Mouse (Mus musculus) c-Kit-positive CD71-negative TER-119-negative erythroid progenitor cells, embryonic 14.5 days (primary cell): ENCODE measurements around the gene Tspan15.

ENCODE experiments used
- DNase-seq: peaks from one replicate; pipeline ENCODE4 v3.0.0-alpha.2; 2013; ENCODE audit warnings: low read depth

The Tspan15 gene

GRCm38 (mm10) chr10:62228126-62228525 is 2.9 kb downstream of the Tspan15 start:
- DNase-seq = no peak

- DNase-seq = no peak
These were observed 5.2 kb downstream of the Tspan15 start for GRCm38 (mm10) chr10:62225839-62226238.

- DNase-seq = no peak
These were observed 6.8 kb downstream of the Tspan15 start for GRCm38 (mm10) chr10:62224231-62224630.

- DNase-seq = no peak
These were observed 8.3 kb downstream of the Tspan15 start for GRCm38 (mm10) chr10:62222777-62223176.

GRCm38 (mm10) chr10:62221647-62222046 is 9.4 kb downstream of the Tspan15 start:
- DNase-seq = no peak

- no peak for DNase-seq
These were observed 10.1 kb downstream of the Tspan15 start for GRCm38 (mm10) chr10:62220732-62221514.

- DNase-seq = no peak
These were observed 12.3 kb downstream of the Tspan15 start for GRCm38 (mm10) chr10:62218789-62219172.

GRCm38 (mm10) chr10:62218044-62218788 is 12.8 kb downstream of the Tspan15 start:
- DNase-seq = no peak

GRCm38 (mm10) chr10:62217196-62217595 is 13.9 kb downstream of the Tspan15 start:
- DNase-seq = no peak

- DNase-seq = no peak
These were observed 14.5 kb downstream of the Tspan15 start for GRCm38 (mm10) chr10:62216595-62216994.

- DNase-seq = no peak
These were observed 15.4 kb downstream of the Tspan15 start for GRCm38 (mm10) chr10:62215633-62216032.

- no peak for DNase-seq
These were observed 15.9 kb downstream of the Tspan15 start for GRCm38 (mm10) chr10:62215169-62215616.

GRCm38 (mm10) chr10:62211310-62211709 is 19.7 kb downstream of the Tspan15 start:
- DNase-seq = no peak

- no peak for DNase-seq
These were observed 22.7 kb downstream of the Tspan15 start for GRCm38 (mm10) chr10:62208241-62208896.

- DNase-seq = no peak
These were observed 28.5 kb downstream of the Tspan15 start for GRCm38 (mm10) chr10:62202574-62202973.

GRCm38 (mm10) chr10:62198891-62199290 is 32.2 kb downstream of the Tspan15 start:
- DNase-seq = no peak

- no peak for DNase-seq
These were observed 33.6 kb downstream of the Tspan15 start for GRCm38 (mm10) chr10:62197403-62197802.

- no peak for DNase-seq
These were observed 35.7 kb downstream of the Tspan15 start for GRCm38 (mm10) chr10:62195376-62195775.

- no peak for DNase-seq
These were observed 36.1 kb downstream of the Tspan15 start for GRCm38 (mm10) chr10:62194946-62195345.

GRCm38 (mm10) chr10:62194461-62194860 is 36.6 kb downstream of the Tspan15 start:
- DNase-seq = no peak

GRCm38 (mm10) chr10:62194043-62194442 is 37.0 kb downstream of the Tspan15 start:
- DNase-seq = no peak

GRCm38 (mm10) chr10:62192701-62193157 is 38.3 kb downstream of the Tspan15 start:
- DNase-seq = no peak

- no peak for DNase-seq
These were observed 40.2 kb downstream of the Tspan15 start for GRCm38 (mm10) chr10:62190821-62191220.
